Mouse (Mus musculus) B cell, adult 67 days (primary cell): ENCODE data around the gene 3110082I17Rik. TPM values are rescaled to one million over a fixed set of nuclear protein-coding genes. Genes with fewer than 3 reads are reported as not detected.

Experiments used
- total RNA-seq, 2 experiments: library from RNA; stranded (reverse); gene quantifications; 4 replicates each; pipeline ENCODE4 v1.2.4; 2023

3110082I17Rik gene
- total RNA-seq = 1 to 10 TPM; 5.0 to 7.9 TPM

GRCm38 (mm10) chr5:139460384-139461067 is at the start of gene 3110082I17Rik:
3110082I17Rik (minus strand) TSS chr5:139460527.

GRCm38 (mm10) chr5:139484185-139484814 is 24.0 kb upstream of the 3110082I17Rik start, which contains the start of gene Zfand2a:
Zfand2a (minus strand) TSS chr5:139484549.

GRCm38 (mm10) chr5:139423026-139423865 is 37.1 kb downstream of the 3110082I17Rik start, which contains the start of gene Gper1:
Gper1 (plus strand) TSS chr5:139423151.

GRCm38 (mm10) chr5:139404801-139405401 is 55.4 kb downstream of the 3110082I17Rik start, which contains the start of gene C130050O18Rik:
C130050O18Rik (plus strand) TSS chr5:139405280.

GRCm38 (mm10) chr5:139377468-139378270 is 82.7 kb downstream of the 3110082I17Rik start, which contains the start of gene Gpr146:
Gpr146 (plus strand) TSS chr5:139377697.

GRCm38 (mm10) chr5:139352317-139352716 is 108.0 kb downstream of the 3110082I17Rik start, which contains the start of gene Cyp2w1:
Cyp2w1 (plus strand) TSS chr5:139352617.

GRCm38 (mm10) chr5:139351134-139351533 is 109.2 kb downstream of the 3110082I17Rik start, which contains the start of gene Cox19:
Cox19 (minus strand) TSS chr5:139351418.

GRCm38 (mm10) chr5:139325395-139325966 is 134.8 kb downstream of the 3110082I17Rik start, which contains the start of gene Adap1:
Adap1 (minus strand) TSS chr5:139325622.

Other genes starting within 250 kb of the 3110082I17Rik start
- 10 to 100 TPM; 36.3 to 45.1 TPM for gene Get4, start 208.2 kb downstream of the 3110082I17Rik start, total RNA-seq
- 10 to 100 TPM; 20.8 to 30.1 TPM for gene Adap1, start 134.9 kb downstream of the 3110082I17Rik start, total RNA-seq
- 10 to 100 TPM; 21.0 to 30.5 TPM for gene Cox19, start 109.1 kb downstream of the 3110082I17Rik start, total RNA-seq
- not detected for gene Cyp2w1, start 107.9 kb downstream of the 3110082I17Rik start, total RNA-seq
- gene Gpr146, start 82.8 kb downstream of the 3110082I17Rik start, total RNA-seq = 10 to 100 TPM; 21.7 to 24.3 TPM
- gene C130050O18Rik, start 55.2 kb downstream of the 3110082I17Rik start, total RNA-seq = 1 to 10 TPM in 1 of 2 experiments, under 1 TPM in 1; 0.24 to 1.5 TPM
- not detected for gene Gper1, start 37.4 kb downstream of the 3110082I17Rik start, total RNA-seq
- gene Zfand2a, start 24.0 kb upstream of the 3110082I17Rik start, total RNA-seq = 10 to 100 TPM; 28.8 to 41.6 TPM
- gene Uncx, start 83.0 kb upstream of the 3110082I17Rik start, total RNA-seq = not detected